Mouse (Mus musculus) CH12.LX (cell line): ENCODE measurements around the gene Arl15. TPM values are rescaled to one million over a fixed set of nuclear protein-coding genes. Genes with fewer than 3 reads are reported as not detected.

Source experiments
- DNase-seq: peaks from one replicate; pipeline ENCODE4 v3.0.0-alpha.2; 2013; ENCODE audit errors: extremely low read depth
- H3K27ac ChIP-seq: 2 replicates; pipeline ENCODE4 v1.5.1; 2012; ENCODE audit warnings: low read depth, mild to moderate bottlenecking, control low read depth, moderate library complexity; ENCODE audit not compliant: insufficient read depth
- H3K27me3 ChIP-seq: replicated peaks from 2 replicates; pipeline ENCODE3; 2012; ENCODE audit warnings: inconsistent platforms
- H3K36me3 ChIP-seq, 2 experiments: replicated peaks in 1 of 2; 2 replicates each; pipeline versions ENCODE3 to v1.6.1; 2012; ENCODE audit warnings: inconsistent platforms in 1 of 2, low read length in 1 of 2, mild to moderate bottlenecking in 1 of 2, mixed read lengths in 1 of 2, moderate library complexity in 1 of 2; ENCODE audit not compliant: control insufficient read depth in 1 of 2, insufficient read depth in 1 of 2
- H3K4me1 ChIP-seq, 2 experiments: 2 replicates each; pipeline ENCODE4 v1.6.1; 2012; ENCODE audit warnings: inconsistent platforms in 1 of 2, moderate library complexity in 1 of 2; ENCODE audit not compliant: insufficient read depth in 2 of 2, control insufficient read depth in 1 of 2
- H3K4me2 ChIP-seq: 2 replicates; pipeline ENCODE4 v1.6.1; 2012; ENCODE audit warnings: low read depth, mild to moderate bottlenecking, control low read depth; ENCODE audit not compliant: poor library complexity, insufficient read depth, severe bottlenecking
- H3K4me3 ChIP-seq, 3 experiments: fragments of 150-350 bp in 1 of 3; sonication (generic) in 1 of 3; replicated peaks in 1 of 3; 2 replicates each; pipeline versions ENCODE3 to v1.5.1; 2011 to 2012; ENCODE audit warnings: low read depth in 2 of 3, low read length in 2 of 3, mild to moderate bottlenecking in 2 of 3, moderate library complexity in 2 of 3, control low read depth in 1 of 3, improper control_type of control experiment in 1 of 3, inconsistent platforms in 1 of 3, mixed read lengths in 1 of 3; ENCODE audit not compliant: poor library complexity in 1 of 3
- H3K79me2 ChIP-seq: replicated peaks from 2 replicates; pipeline ENCODE4 v1.6.1; 2012; ENCODE audit warnings: mild to moderate bottlenecking, moderate library complexity; ENCODE audit not compliant: control insufficient read depth, poor library complexity, insufficient read depth, severe bottlenecking; ENCODE audit errors: extremely low read depth
- H3K9ac ChIP-seq: 2 replicates; pipeline ENCODE4 v1.6.1; 2012; ENCODE audit warnings: low read depth, mild to moderate bottlenecking, control low read depth, moderate library complexity; ENCODE audit not compliant: insufficient read depth
- H3K9me3 ChIP-seq: replicated peaks from 2 replicates; pipeline ENCODE3; 2012; ENCODE audit warnings: low read length, inconsistent platforms, mixed read lengths
- ELF1 ChIP-seq: IDR thresholded peaks from 2 replicates; pipeline ENCODE4 v1.6.1; 2014; ENCODE audit warnings: low read depth, mild to moderate bottlenecking, inconsistent platforms, low read length, improper control_type of control experiment
- ETS1 ChIP-seq: conservative IDR thresholded peaks from 2 replicates; pipeline ENCODE4 v1.6.1; 2012; ENCODE audit warnings: low read depth, mild to moderate bottlenecking, inconsistent platforms, low read length, improper control_type of control experiment, moderate library complexity
- HCFC1 ChIP-seq: IDR thresholded peaks from 2 replicates; pipeline ENCODE4 v1.6.1; 2012; ENCODE audit warnings: low read depth, mild to moderate bottlenecking, inconsistent platforms, low read length, improper control_type of control experiment
- IRF4 ChIP-seq: IDR thresholded peaks from 2 replicates; pipeline ENCODE4 v1.6.1; 2014; ENCODE audit warnings: low read depth, mild to moderate bottlenecking, inconsistent platforms, low read length, improper control_type of control experiment
- KAT2A ChIP-seq: IDR thresholded peaks from 2 replicates; pipeline ENCODE4 v1.6.1; 2012; ENCODE audit warnings: low read length, improper control_type of control experiment, inconsistent platforms; ENCODE audit not compliant: insufficient replicate concordance
- MAZ ChIP-seq: IDR thresholded peaks from 2 replicates; pipeline ENCODE4 v1.6.1; 2012; ENCODE audit warnings: low read depth, mild to moderate bottlenecking, inconsistent platforms, low read length, improper control_type of control experiment, moderate library complexity
- MEF2A ChIP-seq: IDR thresholded peaks from 2 replicates; pipeline ENCODE4 v1.6.1; 2014; ENCODE audit warnings: low read depth, mild to moderate bottlenecking, inconsistent platforms, low read length, improper control_type of control experiment, borderline replicate concordance
- MXI1 ChIP-seq: IDR thresholded peaks from 2 replicates; pipeline ENCODE4 v1.6.1; 2011; ENCODE audit warnings: mild to moderate bottlenecking, low read depth, low read length, improper control_type of control experiment
- MYC ChIP-seq: IDR thresholded peaks from 2 replicates; pipeline ENCODE4 v1.6.1; 2011; ENCODE audit warnings: low read depth, mild to moderate bottlenecking, improper control_type of control experiment, low read length
- NELFE ChIP-seq: IDR thresholded peaks from 2 replicates; pipeline ENCODE4 v1.6.1; 2011; ENCODE audit warnings: low read depth, low read length, improper control_type of control experiment
- POLR2AphosphoS2 ChIP-seq: IDR thresholded peaks from 2 replicates; pipeline ENCODE4 v1.6.1; 2011; ENCODE audit warnings: low read depth, low read length, improper control_type of control experiment
- RAD21 ChIP-seq: IDR thresholded peaks from 2 replicates; pipeline ENCODE4 v1.6.1; 2011; ENCODE audit warnings: low read depth, mild to moderate bottlenecking, low read length, improper control_type of control experiment, moderate library complexity
- RCOR1 ChIP-seq: conservative IDR thresholded peaks from 2 replicates; pipeline ENCODE4 v1.6.1; 2012; ENCODE audit warnings: low read depth, mild to moderate bottlenecking, inconsistent platforms, low read length, improper control_type of control experiment
- SIN3A ChIP-seq: IDR thresholded peaks from 2 replicates; pipeline ENCODE4 v1.6.1; 2012; ENCODE audit warnings: low read length, improper control_type of control experiment, inconsistent platforms
- SMC3 ChIP-seq: IDR thresholded peaks from 2 replicates; pipeline ENCODE4 v1.6.1; 2011; ENCODE audit warnings: low read depth, low read length, improper control_type of control experiment
- TBP ChIP-seq: conservative IDR thresholded peaks from 2 replicates; pipeline ENCODE4 v1.6.1; 2011; ENCODE audit warnings: low read depth, low read length, improper control_type of control experiment
- TCF12 ChIP-seq: IDR thresholded peaks from 2 replicates; pipeline ENCODE4 v1.6.1; 2014; ENCODE audit warnings: low read depth, mild to moderate bottlenecking, inconsistent platforms, low read length, improper control_type of control experiment
- UBTF ChIP-seq: IDR thresholded peaks from 2 replicates; pipeline ENCODE4 v1.6.1; 2012; ENCODE audit warnings: low read depth, mild to moderate bottlenecking, inconsistent platforms, low read length, improper control_type of control experiment, moderate library complexity
- USF1 ChIP-seq: IDR thresholded peaks from 2 replicates; pipeline ENCODE4 v1.6.1; 2014; ENCODE audit warnings: low read depth, mild to moderate bottlenecking, inconsistent platforms, low read length, improper control_type of control experiment
- USF2 ChIP-seq: conservative IDR thresholded peaks from 2 replicates; pipeline ENCODE4 v1.6.1; 2011; ENCODE audit warnings: low read depth, low read length, improper control_type of control experiment
- ZC3H11A ChIP-seq: IDR thresholded peaks from 2 replicates; pipeline ENCODE4 v1.6.1; 2012; ENCODE audit warnings: low read depth, mild to moderate bottlenecking, inconsistent platforms, low read length, improper control_type of control experiment
- ZKSCAN1 ChIP-seq: IDR thresholded peaks from 2 replicates; pipeline ENCODE4 v1.6.1; 2012; ENCODE audit warnings: low read depth, inconsistent platforms, low read length, improper control_type of control experiment, borderline replicate concordance
- ZMIZ1 ChIP-seq: IDR thresholded peaks from 2 replicates; pipeline ENCODE4 v1.6.1; 2012; ENCODE audit warnings: low read depth, mild to moderate bottlenecking, inconsistent platforms, low read length, improper control_type of control experiment
- ZNF384 ChIP-seq: IDR thresholded peaks from 2 replicates; pipeline ENCODE4 v1.6.1; 2012; ENCODE audit warnings: low read depth, low read length, improper control_type of control experiment, inconsistent platforms
- dilution Hi-C: fragments of 300-500 bp; cut with MboI; formaldehyde crosslinking; loops from 2 replicates; pipeline ENCODE4 v1.14.3; 2020; ENCODE audit warnings: low sequenced_read_pairs; ENCODE audit not compliant: extremely low pct_unique_long_range_greater_than_20kb, extremely low pct_ligation_motif_present
- in situ Hi-C: fragments of 300-500 bp; cut with MboI; formaldehyde crosslinking; loops from 3 replicates; pipeline ENCODE4 v1.14.3; 2019; ENCODE audit warnings: low sequenced_read_pairs, low pct_ligation_motif_present, low pct_unique_long_range_greater_than_20kb, mixed read lengths
- polyA plus RNA-seq: library from polyadenylated mRNA; unstranded; fragments of >175 nt; gene quantifications from 2 replicates; pipeline ENCODE4 v1.2.1, GENCODE M21; 2012; ENCODE audit warnings: low read depth; ENCODE audit not compliant: insufficient read length
- total RNA-seq, 2 experiments: library from RNA; depleted of rRNA; stranded (reverse); fragments of 300-350 nt in 1 of 2; fragments of >200 nt in 1 of 2; gene quantifications; 2 replicates each; pipeline ENCODE4 v1.2.3; 2012 to 2014

Gene Arl15
- total and polyA plus RNA-seq, 3 experiments, result 2.2 to 5.2 (median 4.8) TPM

GRCm38 (mm10) chr13:113840421-113840820 is 46.1 kb downstream of the Arl15 start:
- Histone ChIP-seq H3K4me1 (peaks cover 2 to 33% of the 10 kb centered on the region in 2 experiments; a peak in 3 of 4 replicates), H3K9me3 (no peaks in the 10 kb centered on the region), H3K27ac (no peak overlapping the region), H3K4me2 (no peak overlapping the region), H3K9ac (no peak overlapping the region), H3K27me3 (no peaks in the 10 kb centered on the region), H3K79me2 (no peaks in the 10 kb centered on the region; the same call in 1 of the 2 replicates), H3K36me3 (peaks cover 0 to 10% of the 10 kb centered on the region in 2 experiments), H3K4me3 (no peak overlapping the region)
- TF ChIP-seq NELFE, result no peak
- no peak for TF ChIP-seq SMC3
- TF ChIP-seq KAT2A, result no peak
- TF ChIP-seq ETS1, result no peak
- no peak for TF ChIP-seq ZMIZ1
- no peak for TF ChIP-seq UBTF
- TF ChIP-seq RAD21, result no peak
- TF ChIP-seq POLR2AphosphoS2, result no peak
- no peak for TF ChIP-seq SIN3A
- TF ChIP-seq MYC, result no peak
- no peak for TF ChIP-seq ZC3H11A
- no peak for TF ChIP-seq USF1
- TF ChIP-seq IRF4, result no peak
- no peak for TF ChIP-seq MEF2A
- no peak for TF ChIP-seq ELF1
- TF ChIP-seq USF2, result no peak
- TF ChIP-seq ZKSCAN1, result no peak
- dilution Hi-C loops (no loop called here), in situ Hi-C loops (no loop called here)
- no peak for DNase-seq

DNA sequence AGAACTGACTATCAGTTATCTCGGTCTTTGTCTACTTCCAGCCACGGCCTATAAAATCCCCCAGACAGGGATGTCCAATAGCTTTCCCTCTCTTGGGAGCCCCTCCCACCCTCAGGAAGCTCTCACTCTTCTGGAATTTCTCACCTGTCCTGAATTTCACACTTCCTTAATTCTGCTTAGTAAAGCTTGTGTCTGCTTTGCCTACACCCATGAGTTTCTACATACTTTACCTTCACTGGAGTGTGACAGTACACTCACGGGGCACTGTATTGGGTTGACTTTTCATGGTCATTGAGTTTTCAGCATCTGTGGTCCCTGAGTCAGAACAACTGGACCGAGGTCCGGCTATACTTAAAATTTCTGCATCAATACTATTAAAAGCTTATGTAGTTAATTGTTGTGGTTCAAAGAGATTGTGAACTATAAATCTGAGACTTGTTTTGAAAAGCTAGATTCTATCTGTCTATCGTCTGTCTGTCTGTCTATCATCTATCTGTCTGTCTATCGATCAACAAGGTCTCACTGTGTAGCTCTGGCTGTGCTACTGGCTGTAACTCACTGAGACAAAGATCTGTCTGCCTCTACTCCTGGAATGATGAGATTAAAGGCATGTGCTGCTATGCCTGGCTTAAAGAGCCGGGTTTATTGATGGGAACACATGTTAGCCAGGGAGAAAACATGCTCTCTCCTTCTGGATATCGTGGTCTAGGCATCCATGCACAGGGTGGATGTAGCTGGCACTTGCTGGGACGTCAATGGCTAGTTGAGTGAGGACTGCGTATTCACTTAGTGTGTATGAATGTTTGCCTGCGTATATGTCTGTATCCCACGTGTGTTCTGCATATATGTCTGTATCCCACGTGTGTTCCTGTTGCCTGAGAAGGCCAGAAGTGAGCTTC is 48.4 kb downstream of the Arl15 start:
- no peak overlapping the region for H3K9ac ChIP-seq
- H3K9me3 ChIP-seq, result no peaks in the 10 kb centered on the region
- in situ Hi-C loops, result no loop called here
- peaks cover 2 to 38% of the 10 kb centered on the region in 2 experiments; a peak in 3 of 4 replicates for H3K4me1 ChIP-seq
- no peak for DNase-seq
- dilution Hi-C loops, result no loop called here
- peaks cover 0 to 12% of the 10 kb centered on the region in 2 experiments for H3K36me3 ChIP-seq
- no peak overlapping the region for H3K4me3 ChIP-seq
- H3K27ac ChIP-seq, result no peak overlapping the region
- TF ChIP-seq POLR2AphosphoS2, result no peak
- TF ChIP-seq ZKSCAN1, result no peak
- no peak for TF ChIP-seq TCF12
- TF ChIP-seq MAZ, result no peak
- no peak for TF ChIP-seq MYC
- TF ChIP-seq RCOR1, result no peak
- TF ChIP-seq HCFC1, result no peak
- TF ChIP-seq ZNF384, result no peak
- TF ChIP-seq TBP, result no peak
- no peak for TF ChIP-seq MXI1
- no peaks in the 10 kb centered on the region for H3K27me3 ChIP-seq
- H3K4me2 ChIP-seq, result no peak overlapping the region
- H3K79me2 ChIP-seq, result no peaks in the 10 kb centered on the region
